Mouse (Mus musculus) MEL (cell line): ENCODE measurements at regions not wholly inside any gene's neighbourhood (a gene's known extent, or its start where the extent isn't known, plus 50 kb on each side); places are given as distances from the start of the nearest gene placed in this dataset.

Source experiments
- DNase-seq: peaks from one replicate; pipeline ENCODE4 v3.0.0; 2011; ENCODE audit warnings: low read depth, low spot score
- H3K27ac ChIP-seq: 2 replicates; pipeline ENCODE4 v1.5.1; 2012; ENCODE audit warnings: low read depth, mild to moderate bottlenecking, control low read depth, low read length, moderate library complexity; ENCODE audit not compliant: control insufficient read depth
- H3K27me3 ChIP-seq, 2 experiments: fragments of 150-350 bp in 1 of 2; sonication (generic) in 1 of 2; 2 replicates each; pipeline ENCODE4 v1.6.1; 2012; ENCODE audit warnings: low read length in 2 of 2, mild to moderate bottlenecking in 2 of 2, improper control_type of control experiment in 1 of 2, moderate library complexity in 1 of 2; ENCODE audit not compliant: insufficient read depth in 2 of 2, control insufficient read depth in 1 of 2
- H3K36me3 ChIP-seq, 2 experiments: 2 replicates each; pipeline ENCODE4 v1.6.1; 2012 to 2014; ENCODE audit warnings: low read length in 2 of 2, improper control_type of control experiment in 1 of 2, inconsistent platforms in 1 of 2, mild to moderate bottlenecking in 1 of 2; ENCODE audit not compliant: insufficient read depth in 2 of 2, control insufficient read depth in 1 of 2
- H3K4me1 ChIP-seq, 2 experiments: fragments of 150-350 bp in 1 of 2; sonication (generic) in 1 of 2; 2 replicates each; pipeline ENCODE4 v1.6.1; 2012; ENCODE audit warnings: low read length in 2 of 2, improper control_type of control experiment in 1 of 2, mild to moderate bottlenecking in 1 of 2; ENCODE audit not compliant: insufficient read depth in 2 of 2, control insufficient read depth in 1 of 2
- H3K4me3 ChIP-seq, 2 experiments: fragments of 150-350 bp in 1 of 2; sonication (generic) in 1 of 2; 2 replicates each; pipeline ENCODE4 v1.5.1; 2012; ENCODE audit warnings: low read depth in 2 of 2, low read length in 2 of 2, mild to moderate bottlenecking in 2 of 2, moderate library complexity in 2 of 2, control low read depth in 1 of 2, improper control_type of control experiment in 1 of 2; ENCODE audit not compliant: control insufficient read depth in 1 of 2, insufficient read depth in 1 of 2
- H3K79me2 ChIP-seq: 2 replicates; pipeline ENCODE4 v1.6.1; 2012; ENCODE audit warnings: mild to moderate bottlenecking, low read length, moderate library complexity; ENCODE audit not compliant: control insufficient read depth, poor library complexity, insufficient read depth
- H3K9ac ChIP-seq: 2 replicates; pipeline ENCODE4 v1.6.1; 2012; ENCODE audit warnings: low read depth, mild to moderate bottlenecking, control low read depth, low read length, moderate library complexity; ENCODE audit not compliant: control insufficient read depth, poor library complexity, severe bottlenecking
- H3K9me3 ChIP-seq: fragments of 150-350 bp; sonication (generic); replicated peaks from 2 replicates; pipeline ENCODE4 v1.6.1; 2012; ENCODE audit warnings: mild to moderate bottlenecking, low read length, improper control_type of control experiment, moderate library complexity; ENCODE audit not compliant: insufficient read depth
- BHLHE40 ChIP-seq: IDR thresholded peaks from 2 replicates; pipeline ENCODE4 v1.6.1; 2012; ENCODE audit warnings: low read depth, mild to moderate bottlenecking, inconsistent platforms, low read length, improper control_type of control experiment, borderline replicate concordance
- CHD1 ChIP-seq: IDR thresholded peaks from 2 replicates; pipeline ENCODE4 v1.6.1; 2012; ENCODE audit warnings: low read depth, mild to moderate bottlenecking, inconsistent platforms, low read length, improper control_type of control experiment
- CHD2 ChIP-seq: IDR thresholded peaks from 2 replicates; pipeline ENCODE4 v1.6.1; 2011; ENCODE audit warnings: low read length, improper control_type of control experiment
- CTCF ChIP-seq, 3 experiments: IDR thresholded peaks in 2 of 3; conservative IDR thresholded peaks in 1 of 3; 2 replicates each; pipeline ENCODE4 v1.5.1; 2011 to 2012; ENCODE audit warnings: low read length in 3 of 3, low read depth in 2 of 3, mild to moderate bottlenecking in 2 of 3, improper control_type of control experiment in 1 of 3, inconsistent platforms in 1 of 3, mixed read lengths in 1 of 3, moderate library complexity in 1 of 3; ENCODE audit not compliant: control insufficient read depth in 1 of 3, insufficient read depth in 1 of 3, poor library complexity in 1 of 3, severe bottlenecking in 1 of 3
- E2F4 ChIP-seq: IDR thresholded peaks from 2 replicates; pipeline ENCODE4 v1.6.1; 2011; ENCODE audit warnings: low read depth, low read length, improper control_type of control experiment, borderline replicate concordance
- EP300 ChIP-seq, 2 experiments: IDR thresholded peaks; 2 replicates each; pipeline ENCODE4 v1.6.1; 2011; ENCODE audit warnings: improper control_type of control experiment in 2 of 2, low read length in 2 of 2, low read depth in 1 of 2, mild to moderate bottlenecking in 1 of 2
- KAT2A ChIP-seq: conservative IDR thresholded peaks from 2 replicates; pipeline ENCODE4 v1.6.1; 2012; ENCODE audit warnings: low read depth, low read length, improper control_type of control experiment, inconsistent platforms
- MAZ ChIP-seq: IDR thresholded peaks from 2 replicates; pipeline ENCODE4 v1.6.1; 2012; ENCODE audit warnings: low read depth, mild to moderate bottlenecking, inconsistent platforms, low read length, improper control_type of control experiment
- MEF2A ChIP-seq: IDR thresholded peaks from 2 replicates; pipeline ENCODE4 v1.6.1; 2014; ENCODE audit warnings: low read depth, mild to moderate bottlenecking, inconsistent platforms, low read length, improper control_type of control experiment; ENCODE audit not compliant: poor library complexity, insufficient replicate concordance, severe bottlenecking; ENCODE audit errors: extremely low read depth
- MXI1 ChIP-seq: IDR thresholded peaks from 2 replicates; pipeline ENCODE4 v1.6.1; 2011; ENCODE audit warnings: mild to moderate bottlenecking, low read depth, low read length, improper control_type of control experiment
- POLR2A ChIP-seq, 2 experiments: IDR thresholded peaks; 2 replicates each; pipeline ENCODE4 v1.6.1; 2011 to 2012; ENCODE audit warnings: low read length in 2 of 2, mild to moderate bottlenecking in 2 of 2, control low read depth in 1 of 2, improper control_type of control experiment in 1 of 2, low read depth in 1 of 2, moderate library complexity in 1 of 2; ENCODE audit not compliant: control insufficient read depth in 1 of 2, insufficient read depth in 1 of 2, poor library complexity in 1 of 2
- RAD21 ChIP-seq: IDR thresholded peaks from 2 replicates; pipeline ENCODE4 v1.6.1; 2011; ENCODE audit warnings: mild to moderate bottlenecking, low read depth, low read length, improper control_type of control experiment
- RCOR1 ChIP-seq: IDR thresholded peaks from 2 replicates; pipeline ENCODE4 v1.6.1; 2012; ENCODE audit warnings: low read depth, mild to moderate bottlenecking, inconsistent platforms, low read length, improper control_type of control experiment
- SIN3A ChIP-seq: IDR thresholded peaks from 2 replicates; pipeline ENCODE4 v1.6.1; 2012; ENCODE audit warnings: low read length, improper control_type of control experiment, inconsistent platforms
- SMC3 ChIP-seq: IDR thresholded peaks from 2 replicates; pipeline ENCODE4 v1.6.1; 2011; ENCODE audit warnings: low read depth, low read length, improper control_type of control experiment
- TAL1 ChIP-seq: IDR thresholded peaks from 2 replicates; pipeline ENCODE4 v1.6.1; 2012; ENCODE audit warnings: mild to moderate bottlenecking, inconsistent platforms, low read length, moderate library complexity, mixed read lengths
- TBP ChIP-seq: IDR thresholded peaks from 2 replicates; pipeline ENCODE4 v1.8.0; 2011; ENCODE audit warnings: low read depth, low read length, improper control_type of control experiment
- TCF12 ChIP-seq: IDR thresholded peaks from 2 replicates; pipeline ENCODE4 v1.6.1; 2014; ENCODE audit warnings: low read depth, mild to moderate bottlenecking, inconsistent platforms, low read length, improper control_type of control experiment, moderate library complexity
- UBTF ChIP-seq: IDR thresholded peaks from 2 replicates; pipeline ENCODE4 v1.6.1; 2012; ENCODE audit warnings: low read depth, mild to moderate bottlenecking, inconsistent platforms, low read length, improper control_type of control experiment, moderate library complexity, borderline replicate concordance; ENCODE audit not compliant: insufficient read depth
- USF1 ChIP-seq: IDR thresholded peaks from 2 replicates; pipeline ENCODE4 v1.6.1; 2014; ENCODE audit warnings: low read depth, mild to moderate bottlenecking, inconsistent platforms, low read length, improper control_type of control experiment, moderate library complexity
- USF2 ChIP-seq, 2 experiments: IDR thresholded peaks; 2 replicates each; pipeline ENCODE4 v1.6.1; 2011 to 2012; ENCODE audit warnings: improper control_type of control experiment in 2 of 2, low read length in 2 of 2, borderline replicate concordance in 1 of 2, inconsistent platforms in 1 of 2, low read depth in 1 of 2, mild to moderate bottlenecking in 1 of 2; ENCODE audit not compliant: insufficient read depth in 1 of 2
- ZC3H11A ChIP-seq: IDR thresholded peaks from 2 replicates; pipeline ENCODE4 v1.6.1; 2012; ENCODE audit warnings: low read depth, mild to moderate bottlenecking, inconsistent platforms, low read length, improper control_type of control experiment
- ZKSCAN1 ChIP-seq: IDR thresholded peaks from 2 replicates; pipeline ENCODE4 v1.6.1; 2012; ENCODE audit warnings: low read depth, mild to moderate bottlenecking, inconsistent platforms, low read length, improper control_type of control experiment, moderate library complexity
- ZMIZ1 ChIP-seq: IDR thresholded peaks from 2 replicates; pipeline ENCODE4 v1.6.1; 2012; ENCODE audit warnings: low read depth, mild to moderate bottlenecking, inconsistent platforms, low read length, improper control_type of control experiment, moderate library complexity
- ZNF384 ChIP-seq: IDR thresholded peaks from 2 replicates; pipeline ENCODE4 v1.6.1; 2012; ENCODE audit warnings: low read depth, mild to moderate bottlenecking, inconsistent platforms, low read length, improper control_type of control experiment

GRCm38 (mm10) chr6:101685734-101686133 lies 308.0 kb upstream of the Pdzrn3 start:
- no peak overlapping the region for H3K27ac ChIP-seq
- H3K9me3 ChIP-seq: no peaks in the 10 kb centered on the region
- H3K4me1 ChIP-seq: no peaks in the 10 kb centered on the region
- no peak for DNase-seq
- H3K4me3 ChIP-seq: no peak overlapping the region
- no peaks in the 10 kb centered on the region for H3K36me3 ChIP-seq
- no peak overlapping the region for H3K9ac ChIP-seq
- no peaks in the 10 kb centered on the region for H3K27me3 ChIP-seq
- no peaks in the 10 kb centered on the region for H3K79me2 ChIP-seq
- TF ChIP-seq ZMIZ1 (no peak), POLR2A (IDR thresholded peaks at IDR 0.05; ENCODE audit: control insufficient read depth in 1 of 2, insufficient read depth in 1 of 2, low read depth in 1 of 2, low read length in 2 of 2, poor library complexity in 1 of 2) (no peak), TCF12 (no peak), UBTF (no peak), CHD1 (no peak), CHD2 (no peak), SMC3 (no peak), ZNF384 (no peak)

GRCm38 (mm10) chr6:101684390-101684789 lies 306.7 kb upstream of the Pdzrn3 start:
- H3K4me1 ChIP-seq: no peaks in the 10 kb centered on the region
- TF ChIP-seq ZC3H11A (0 out of 2 replicates have a peak, but pooled peaks have one; percentile 25), ZKSCAN1 (no peak), CTCF (IDR thresholded peaks at IDR 0.05 in 2 of 3, conservative IDR thresholded peaks at IDR 0.05 in 1 of 3; ENCODE audit: control insufficient read depth in 1 of 3, insufficient read depth in 1 of 3, low read depth in 2 of 3, low read length in 3 of 3, poor library complexity in 1 of 3, severe bottlenecking in 1 of 3) (peak; percentile 47 to 57 (median 54)), MXI1 (no peak), SMC3 (peak; percentile 56), RAD21 (peak; percentile 60)
- H3K9ac ChIP-seq: no peak overlapping the region
- no peaks in the 10 kb centered on the region for H3K9me3 ChIP-seq
- no peaks in the 10 kb centered on the region for H3K79me2 ChIP-seq
- DNase-seq: peak; percentile 61
- H3K36me3 ChIP-seq: no peaks in the 10 kb centered on the region
- H3K27ac ChIP-seq: no peak overlapping the region
- H3K27me3 ChIP-seq: no peaks in the 10 kb centered on the region
- H3K4me3 ChIP-seq: no peak overlapping the region

DNA sequence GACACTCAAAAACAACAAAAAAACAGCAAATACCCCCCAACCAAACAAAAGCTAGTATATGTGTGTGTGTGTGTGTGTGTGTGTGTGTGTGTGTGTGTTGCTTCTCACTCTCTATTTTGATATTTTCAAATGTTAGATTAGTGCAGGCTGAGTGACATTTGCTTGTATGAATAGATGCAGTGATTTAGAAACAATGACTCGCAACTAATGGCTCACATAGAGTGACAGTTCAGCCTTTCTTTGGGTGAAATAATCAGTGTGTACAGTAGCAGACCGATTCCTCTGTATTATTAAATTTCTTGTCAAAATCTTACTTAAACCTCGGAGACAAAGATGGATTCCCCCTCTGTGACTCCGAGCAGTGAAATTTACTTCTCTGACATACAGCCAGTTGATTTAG lies 297.1 kb upstream of the Pdzrn3 start:
- TF ChIP-seq MXI1: no peak
- no peak for TF ChIP-seq USF1
- TF ChIP-seq USF2 (IDR thresholded peaks at IDR 0.05; ENCODE audit: borderline replicate concordance in 1 of 2, insufficient read depth in 1 of 2, low read depth in 1 of 2, low read length in 2 of 2): no peak
- TF ChIP-seq TAL1: no peak
- no peak for TF ChIP-seq CHD2
- TF ChIP-seq MEF2A: no peak
- no peak for TF ChIP-seq EP300 (IDR thresholded peaks at IDR 0.05; ENCODE audit: low read depth in 1 of 2, low read length in 2 of 2)
- TF ChIP-seq ZC3H11A: no peak
- no peak for TF ChIP-seq SIN3A
- no peak for TF ChIP-seq BHLHE40
- TF ChIP-seq TCF12: no peak
- no peak for TF ChIP-seq E2F4
- TF ChIP-seq ZKSCAN1: no peak
- no peak for TF ChIP-seq ZMIZ1
- no peak for TF ChIP-seq UBTF
- TF ChIP-seq KAT2A: no peak
- TF ChIP-seq TBP: no peak
- TF ChIP-seq MAZ: no peak
- TF ChIP-seq SMC3: no peak
- TF ChIP-seq RCOR1: no peak
- TF ChIP-seq, all 39 proteins: peak for 0
- H3K79me2 ChIP-seq: no peaks in the 10 kb centered on the region
- H3K27me3 ChIP-seq: no peaks in the 10 kb centered on the region

More for the DNA sequence above, 297.1 kb upstream of the Pdzrn3 start:
- no peak overlapping the region for H3K9ac ChIP-seq
- no peak for DNase-seq
- no peak overlapping the region for H3K27ac ChIP-seq
- no peaks in the 10 kb centered on the region for H3K9me3 ChIP-seq
- H3K36me3 ChIP-seq: no peaks in the 10 kb centered on the region
- H3K4me1 ChIP-seq: no peaks in the 10 kb centered on the region
- no peak overlapping the region for H3K4me3 ChIP-seq
